Mouse (Mus musculus): ENCODE results near the gene Tpk1. TPM values are rescaled to one million over a fixed set of nuclear protein-coding genes. Genes with fewer than 3 reads are reported as not detected.
"Not testable (repeated sequence)": the region's sequence is repeated elsewhere in the genome, so short reads cannot be mapped to it uniquely, and the experiment has no call there.

Gene Tpk1
- total RNA-seq, 2 experiments from 2014 or later = 5.5 to 6.2 TPM

- DNase-seq = no peak
These were observed 145.9 kb downstream of the Tpk1 start for GRCm38 (mm10) chr6:43520218-43520617.

DNA sequence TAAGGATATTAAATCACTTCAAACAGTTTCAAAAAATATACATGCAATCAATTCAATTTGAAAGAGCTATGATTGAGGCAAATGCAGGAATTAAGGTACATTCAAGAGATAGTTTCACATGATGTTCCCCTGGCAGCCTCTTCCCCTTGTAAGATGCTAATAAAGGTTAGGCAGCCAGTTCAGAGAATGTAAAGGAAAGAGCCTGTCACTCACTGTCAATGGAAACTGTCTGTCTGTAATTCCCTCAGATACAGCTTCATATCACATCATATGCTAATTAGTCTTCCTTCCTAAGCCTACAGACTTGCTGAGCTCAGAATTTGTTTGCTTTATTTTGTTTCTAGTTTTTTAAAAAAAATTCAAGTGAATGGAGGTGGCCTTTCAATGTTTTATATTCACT is 147.7 kb downstream of the Tpk1 start:
- DNase-seq = no peak

DNA sequence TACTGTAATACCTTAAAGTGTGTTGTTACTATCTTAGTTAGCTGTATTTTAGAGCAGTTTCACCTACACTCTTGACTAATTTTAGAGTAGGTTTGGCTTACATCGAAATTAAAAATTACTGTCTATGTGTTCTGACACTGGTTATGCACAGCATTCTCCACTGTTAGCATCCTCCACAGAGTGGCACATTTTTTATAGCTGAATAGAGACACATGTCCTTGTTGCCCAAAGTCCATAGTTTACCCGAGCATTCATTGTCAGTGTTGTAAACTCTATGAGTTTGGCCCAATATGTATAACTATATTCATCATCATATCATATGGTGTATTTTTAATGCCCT is 148.8 kb downstream of the Tpk1 start:
- DNase-seq = no peak

GRCm38 (mm10) chr6:43516593-43517315 is 149.3 kb downstream of the Tpk1 start:
- no peak for DNase-seq

- DNase-seq = not testable (repeated sequence)
These were observed 159.2 kb downstream of the Tpk1 start for GRCm38 (mm10) chr6:43506686-43507385.

- no peak for DNase-seq
These were observed 161.4 kb downstream of the Tpk1 start for GRCm38 (mm10) chr6:43504609-43505230.

- no peak for DNase-seq
These were observed 173.7 kb downstream of the Tpk1 start for GRCm38 (mm10) chr6:43492367-43492766.

DNA sequence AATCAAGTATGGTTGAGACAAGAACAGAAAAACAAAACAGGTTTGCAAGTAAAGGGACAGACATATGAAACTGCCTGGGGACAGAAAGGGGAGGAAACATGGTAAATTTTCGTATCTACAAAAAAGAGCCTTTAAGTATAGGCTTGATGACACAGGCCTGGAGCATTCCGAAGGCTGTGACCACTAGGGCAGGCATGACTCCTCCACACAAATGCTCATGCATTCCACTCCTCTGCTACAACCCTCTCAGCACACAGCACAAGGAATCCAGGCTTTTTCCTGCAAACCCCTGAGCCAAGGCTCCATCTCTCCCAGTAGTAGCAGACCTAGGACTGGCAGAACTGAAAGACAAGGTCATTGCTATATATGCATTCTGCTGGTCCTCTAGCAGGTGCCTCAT is 179.4 kb downstream of the Tpk1 start:
- DNase-seq = no peak

DNA sequence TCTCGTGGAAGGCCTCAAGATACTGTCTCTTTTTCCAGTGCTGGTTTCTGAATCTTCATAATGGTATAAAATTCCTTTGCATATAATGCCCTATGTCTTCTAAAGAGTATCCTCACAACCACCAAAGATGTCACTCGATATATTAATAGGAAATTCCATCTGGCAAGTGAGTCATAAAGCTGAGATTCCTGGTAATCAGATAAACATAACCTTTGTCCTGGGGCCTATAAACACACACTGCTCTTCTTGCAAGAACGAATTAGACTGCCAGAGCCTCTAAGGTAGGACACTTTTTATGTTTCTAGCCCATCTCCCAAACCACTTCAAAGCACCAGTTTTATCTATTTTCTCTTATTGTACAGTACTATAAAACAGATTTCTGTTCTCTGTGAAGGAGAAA is 185.4 kb downstream of the Tpk1 start:
- no peak for DNase-seq

GRCm38 (mm10) chr6:43478810-43479209 is 187.3 kb downstream of the Tpk1 start:
- DNase-seq = no peak

DNA sequence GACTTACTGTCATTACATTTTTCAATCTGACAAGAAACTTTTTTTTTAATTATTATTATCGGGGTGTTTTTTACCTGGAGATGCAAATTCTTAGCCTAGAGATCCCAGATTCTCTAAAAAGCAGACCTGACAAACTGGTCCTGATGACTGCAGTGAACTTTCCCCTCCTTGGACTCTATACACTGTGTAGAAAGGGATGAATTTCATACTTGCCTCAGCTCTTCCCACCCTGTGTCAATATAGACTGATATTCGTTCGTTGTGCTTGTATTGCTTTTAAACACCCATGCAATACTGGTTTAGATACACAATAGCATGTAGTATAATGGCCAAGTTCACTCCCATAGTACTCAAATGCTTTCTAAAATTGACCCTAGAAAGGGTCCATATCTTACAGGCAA is 189.7 kb downstream of the Tpk1 start:
- no peak for DNase-seq

- no peak for DNase-seq
These were observed 190.2 kb downstream of the Tpk1 start for GRCm38 (mm10) chr6:43475921-43476320.

GRCm38 (mm10) chr6:43471556-43471955 is 194.5 kb downstream of the Tpk1 start:
- DNase-seq = no peak

- no peak for DNase-seq
These were observed 197.1 kb downstream of the Tpk1 start for GRCm38 (mm10) chr6:43468821-43469594.

GRCm38 (mm10) chr6:43462849-43463369 is 203.2 kb downstream of the Tpk1 start:
- DNase-seq = no peak

DNA sequence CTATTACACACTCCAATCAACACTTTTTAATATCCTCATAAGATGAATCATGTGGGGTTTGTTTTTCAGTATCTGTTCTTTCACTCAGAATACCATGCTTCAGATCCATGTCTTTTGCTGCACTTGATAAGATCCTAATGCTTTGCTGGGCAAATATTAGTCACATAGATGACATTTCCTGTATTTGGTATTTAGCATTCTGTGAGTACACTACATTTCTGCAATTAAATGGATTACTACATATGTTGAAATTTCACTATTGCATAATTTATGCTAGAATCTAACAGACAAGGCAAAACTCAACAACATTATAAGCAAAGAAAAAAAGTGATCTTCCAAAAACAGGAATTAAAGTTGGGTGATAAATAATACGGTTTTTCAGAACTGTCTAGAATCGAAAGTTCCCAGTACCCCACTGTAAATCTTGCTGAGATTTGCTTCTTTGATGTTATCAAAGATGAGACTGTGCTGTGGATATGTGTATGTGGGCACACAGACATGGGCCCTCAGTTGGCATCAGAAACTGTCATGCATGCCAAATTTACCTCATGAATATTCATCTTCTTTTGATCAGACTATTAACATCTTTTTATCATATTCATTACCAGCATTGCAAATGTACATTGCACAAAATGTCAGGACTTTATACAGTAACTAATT is 203.8 kb downstream of the Tpk1 start:
- no peak for DNase-seq

GRCm38 (mm10) chr6:43459082-43459481 is 207.0 kb downstream of the Tpk1 start:
- no peak for DNase-seq

- DNase-seq = no peak
These were observed 208.1 kb downstream of the Tpk1 start for GRCm38 (mm10) chr6:43457989-43458388.

- no peak for DNase-seq
These were observed 216.6 kb downstream of the Tpk1 start for GRCm38 (mm10) chr6:43449498-43449897.

- no peak for DNase-seq
These were observed 220.2 kb downstream of the Tpk1 start for GRCm38 (mm10) chr6:43445856-43446255.

DNA sequence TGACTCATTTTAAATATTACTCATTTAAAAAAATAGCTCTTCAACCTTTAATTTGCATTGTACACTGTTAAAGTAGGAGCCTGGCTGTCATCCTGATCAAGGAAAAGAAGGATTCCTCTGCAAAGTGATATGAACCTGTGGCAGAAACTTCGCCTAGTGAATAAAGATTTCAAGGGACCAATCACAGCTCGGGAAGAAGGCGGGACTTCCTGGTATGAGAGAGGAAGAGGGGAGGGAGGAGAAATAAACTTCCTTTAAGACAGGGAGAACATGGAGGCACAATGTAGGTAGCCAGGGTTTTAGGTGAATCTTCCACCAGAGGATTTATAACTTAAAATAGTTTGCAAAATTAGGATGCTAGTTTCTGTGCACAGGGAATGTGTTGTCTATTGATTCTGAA is 223.9 kb downstream of the Tpk1 start:
- DNase-seq = no peak

DNA sequence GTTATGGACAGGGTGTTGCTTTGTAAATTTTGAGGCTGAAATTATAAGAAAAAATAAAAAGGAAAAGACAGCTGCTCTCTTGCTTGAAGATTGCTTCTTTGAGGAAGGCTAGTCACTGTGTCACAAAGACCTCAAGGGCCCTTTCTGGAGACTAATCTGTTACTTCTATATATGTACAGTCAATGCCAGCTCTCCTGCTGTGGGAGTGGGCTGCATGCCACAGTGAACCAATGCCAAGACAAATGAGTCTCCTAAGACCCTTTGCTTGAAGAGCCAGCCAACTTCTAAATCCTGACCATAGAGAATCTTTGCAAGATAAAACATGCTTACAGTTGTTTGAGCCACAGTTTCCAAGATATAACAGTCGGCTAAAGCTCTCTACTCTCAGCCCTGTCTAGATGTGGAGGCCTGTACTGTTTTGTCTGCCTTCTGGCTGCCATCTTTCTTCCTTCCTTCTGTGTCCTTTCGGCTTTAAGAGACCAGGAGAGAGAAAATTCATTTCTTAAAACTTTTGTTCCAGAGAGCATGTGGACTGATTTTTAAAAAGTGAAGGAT is 230.0 kb downstream of the Tpk1 start:
- no peak for DNase-seq
